Mouse (Mus musculus): ENCODE measurements at regions not wholly inside any gene's neighbourhood (a gene's known extent, or its start where the extent isn't known, plus 50 kb on each side); places are given as distances from the start of the nearest gene placed in this dataset.

GRCm38 (mm10) chr6:55781146-55781545 is 55.5 kb upstream of the Itprid1 start:
- Histone ChIP-seq H3K79me2 (ENCODE audit: control insufficient read depth, insufficient read depth, low read length, poor library complexity) (no peaks in the 10 kb centered on the region), H3K9me3 (replicated peaks; ENCODE audit: insufficient read depth, low read length) (no peaks in the 10 kb centered on the region), H3K36me3 (ENCODE audit: control insufficient read depth in 1 of 2, insufficient read depth in 2 of 2, low read length in 2 of 2) (no peaks in the 10 kb centered on the region), H3K4me1 (ENCODE audit: control insufficient read depth in 1 of 2, insufficient read depth in 2 of 2, low read length in 2 of 2) (no peaks in the 10 kb centered on the region), H3K9ac (ENCODE audit: control insufficient read depth, low read depth, low read length, poor library complexity, severe bottlenecking) (no peak overlapping the region), H3K27ac (ENCODE audit: control insufficient read depth, low read depth, low read length) (no peak overlapping the region), H3K4me3 (ENCODE audit: control insufficient read depth in 1 of 2, insufficient read depth in 1 of 2, low read depth in 2 of 2, low read length in 2 of 2) (no peak overlapping the region), H3K27me3 (ENCODE audit: control insufficient read depth in 1 of 2, insufficient read depth in 2 of 2, low read length in 2 of 2) (no peaks in the 10 kb centered on the region)
- peak in 2 of 3 experiments; percentile 6 to 26; a peak in 1 of 6 replicates for TF ChIP-seq CTCF (IDR thresholded peaks at IDR 0.05 in 2 of 3, conservative IDR thresholded peaks at IDR 0.05 in 1 of 3; ENCODE audit: control insufficient read depth in 1 of 3, insufficient read depth in 1 of 3, low read depth in 2 of 3, low read length in 3 of 3, poor library complexity in 1 of 3, severe bottlenecking in 1 of 3)
- TF ChIP-seq SIN3A (IDR thresholded peaks at IDR 0.05; ENCODE audit: low read length): no peak
- no peak for DNase-seq (ENCODE audit: low read depth, low spot score)

GRCm38 (mm10) chr6:55775527-55775926 is 61.2 kb upstream of the Itprid1 start:
- no peak overlapping the region for H3K4me3 ChIP-seq (ENCODE audit: control insufficient read depth in 1 of 2, insufficient read depth in 1 of 2, low read depth in 2 of 2, low read length in 2 of 2)
- no peaks in the 10 kb centered on the region for H3K9me3 ChIP-seq (replicated peaks; ENCODE audit: insufficient read depth, low read length)
- H3K4me1 ChIP-seq (ENCODE audit: control insufficient read depth in 1 of 2, insufficient read depth in 2 of 2, low read length in 2 of 2): no peaks in the 10 kb centered on the region
- DNase-seq (ENCODE audit: low read depth, low spot score): no peak
- TF ChIP-seq CHD2 (IDR thresholded peaks at IDR 0.05; ENCODE audit: low read length) (no peak), SMC3 (IDR thresholded peaks at IDR 0.05; ENCODE audit: low read depth, low read length) (no peak), GATA1 (IDR thresholded peaks at IDR 0.05; ENCODE audit: low read depth, low read length) (no peak), POLR2AphosphoS5 (IDR thresholded peaks at IDR 0.05; ENCODE audit: borderline replicate concordance, low read depth, low read length) (no peak), JUND (IDR thresholded peaks at IDR 0.05; ENCODE audit: low read depth, low read length) (no peak), POLR2AphosphoS2 (IDR thresholded peaks at IDR 0.05; ENCODE audit: low read length) (no peak)
- H3K27ac ChIP-seq (ENCODE audit: control insufficient read depth, low read depth, low read length): no peak overlapping the region
- no peaks in the 10 kb centered on the region for H3K36me3 ChIP-seq (ENCODE audit: control insufficient read depth in 1 of 2, insufficient read depth in 2 of 2, low read length in 2 of 2)
- H3K79me2 ChIP-seq (ENCODE audit: control insufficient read depth, insufficient read depth, low read length, poor library complexity): no peaks in the 10 kb centered on the region
- H3K27me3 ChIP-seq (ENCODE audit: control insufficient read depth in 1 of 2, insufficient read depth in 2 of 2, low read length in 2 of 2): no peaks in the 10 kb centered on the region; a peak in 1 of 4 replicates
- no peak overlapping the region for H3K9ac ChIP-seq (ENCODE audit: control insufficient read depth, low read depth, low read length, poor library complexity, severe bottlenecking)

DNA sequence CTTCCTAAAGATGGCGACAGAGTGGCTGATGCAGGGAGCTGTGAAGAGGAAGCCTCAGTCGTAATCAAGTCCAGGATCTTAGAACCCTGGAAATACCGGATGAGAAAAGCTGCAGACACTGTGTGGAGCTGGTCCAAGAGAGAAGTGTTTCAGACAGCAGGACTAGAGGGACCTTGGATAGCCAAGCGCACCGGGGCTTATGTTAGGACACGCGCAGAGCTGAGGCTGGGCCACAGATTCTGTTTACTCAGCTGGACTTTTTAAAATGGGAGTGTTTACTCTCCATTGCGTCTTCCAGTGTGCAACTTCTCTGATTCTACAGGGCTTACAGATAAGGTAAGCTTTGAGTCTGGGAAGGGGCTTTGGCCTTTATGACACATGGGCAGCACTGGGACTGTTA is 66.4 kb upstream of the Itprid1 start:
- Histone ChIP-seq H3K27ac (ENCODE audit: control insufficient read depth, low read depth, low read length) (no peak overlapping the region), H3K4me3 (ENCODE audit: control insufficient read depth in 1 of 2, insufficient read depth in 1 of 2, low read depth in 2 of 2, low read length in 2 of 2) (no peak overlapping the region)
- TF ChIP-seq ZNF384 (IDR thresholded peaks at IDR 0.05; ENCODE audit: low read depth, low read length) (no peak), GATA1 (IDR thresholded peaks at IDR 0.05; ENCODE audit: low read depth, low read length) (no peak), GABPA (IDR thresholded peaks at IDR 0.05; ENCODE audit: low read depth, low read length) (no peak), TBP (IDR thresholded peaks at IDR 0.05; ENCODE audit: low read depth, low read length) (no peak), UBTF (IDR thresholded peaks at IDR 0.05; ENCODE audit: borderline replicate concordance, insufficient read depth, low read depth, low read length) (no peak), E2F4 (IDR thresholded peaks at IDR 0.05; ENCODE audit: borderline replicate concordance, low read depth, low read length) (no peak), POLR2AphosphoS2 (IDR thresholded peaks at IDR 0.05; ENCODE audit: low read length) (no peak)

More for the DNA sequence above, 66.4 kb upstream of the Itprid1 start:
- Histone ChIP-seq H3K9ac (ENCODE audit: control insufficient read depth, low read depth, low read length, poor library complexity, severe bottlenecking) (no peak overlapping the region), H3K4me1 (ENCODE audit: control insufficient read depth in 1 of 2, insufficient read depth in 2 of 2, low read length in 2 of 2) (no peaks in the 10 kb centered on the region), H3K79me2 (ENCODE audit: control insufficient read depth, insufficient read depth, low read length, poor library complexity) (no peaks in the 10 kb centered on the region), H3K9me3 (replicated peaks; ENCODE audit: insufficient read depth, low read length) (no peaks in the 10 kb centered on the region), H3K36me3 (ENCODE audit: control insufficient read depth in 1 of 2, insufficient read depth in 2 of 2, low read length in 2 of 2) (no peaks in the 10 kb centered on the region), H3K27me3 (ENCODE audit: control insufficient read depth in 1 of 2, insufficient read depth in 2 of 2, low read length in 2 of 2) (no peaks in the 10 kb centered on the region)
- DNase-seq (ENCODE audit: low read depth, low spot score): no peak
